In the genomic region with DNA sequence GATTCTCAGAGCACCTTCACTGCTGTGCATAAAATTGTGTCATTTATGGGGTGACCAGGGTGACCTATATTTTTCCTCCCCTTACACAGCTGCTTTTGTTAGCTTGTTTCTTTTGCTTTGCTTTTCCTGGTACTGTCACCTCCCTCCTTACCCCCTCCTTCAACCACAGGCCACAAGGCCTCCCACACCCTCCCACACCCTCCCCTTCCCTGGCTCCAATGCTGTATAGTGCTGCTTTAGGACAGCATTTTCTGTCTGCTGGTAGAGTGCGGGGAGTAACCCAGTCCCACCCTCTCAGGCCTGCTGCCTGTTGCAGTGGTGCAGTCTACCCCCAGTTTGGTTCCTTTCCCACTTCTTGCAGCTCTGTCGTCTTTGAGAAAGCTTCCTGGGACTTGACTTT, we compare ENCODE assay signal across 17 mouse cellular contexts.
DNase-seq lines count a peak whose midpoint lies in the region; ATAC-seq lines count a peak whose summit lies in the region.
"Had no signal": no experiment of that assay in that cellular context is flagged by ENCODE, and none has a peak within 500 bp of the region (broad histone marks: within the 10 kb centered on the region; RNA-seq: fewer than 3 reads in every experiment).

No protein-coding gene starts in this region.

- DNase-seq in kidney, postnatal 36 days = no peak
- DNase-seq in limb, embryonic 10.5 days (ENCODE audit: low spot score) = no peak
- DNase-seq in layer of hippocampus, adult 9-10 months (ENCODE audit: low spot score) = no peak
- DNase-seq: adrenal gland, adult 2 months; adrenal gland, postnatal 25 days; cerebellum, adult 18-20 months; cerebellum, adult 9-11 months; cerebellum, postnatal 36 days; gastrocnemius, postnatal 10 days; heart, adult 2 months had no signal

- H3K27ac ChIP-seq in kidney, embryonic 15.5 days = no peak overlapping the region
- H3K27ac ChIP-seq in limb, embryonic 12.5 days = no peak overlapping the region
- no peak overlapping the region for H3K27ac ChIP-seq in limb, embryonic 10.5 days
- H3K27ac ChIP-seq in stomach, embryonic 14.5 days (ENCODE audit: low read length) = no peak overlapping the region
- H3K27ac ChIP-seq: heart, adult 2 months; hindbrain, embryonic 15.5 days had no signal

- peak; percentile 62; the same call in 1 of the 2 replicates for ATAC-seq in kidney, embryonic 15.5 days (replicated peaks; ENCODE audit: low FRiP score)
- ATAC-seq in limb, embryonic 12.5 days (ENCODE audit: insufficient number of reproducible peaks, insufficient read depth, low FRiP score, low TSS enrichment, low read depth) = peak; percentile 80
- 0 out of 2 replicates have a peak, but pooled peaks have one; percentile 61 for ATAC-seq in stomach, embryonic 14.5 days (ENCODE audit: insufficient number of reproducible peaks, insufficient read depth, low FRiP score, low read depth)
- ATAC-seq: forebrain, embryonic 16.5 days had no signal

- no peak overlapping the region for H3K9ac ChIP-seq in kidney, embryonic 15.5 days
- H3K9ac ChIP-seq in limb, embryonic 12.5 days (replicated peaks) = no peak overlapping the region
- no peak overlapping the region for H3K9ac ChIP-seq in stomach, embryonic 14.5 days (replicated peaks; ENCODE audit: low read depth, low read length)
- H3K9ac ChIP-seq: heart, embryonic 12.5 days; hindbrain, embryonic 15.5 days had no signal

- no peaks in the 10 kb centered on the region for H3K9me3 ChIP-seq in kidney, embryonic 15.5 days (replicated peaks)
- H3K9me3 ChIP-seq in limb, embryonic 12.5 days = no peaks in the 10 kb centered on the region
- H3K9me3 ChIP-seq in limb, embryonic 10.5 days (replicated peaks) = no peaks in the 10 kb centered on the region
- no peaks in the 10 kb centered on the region for H3K9me3 ChIP-seq in stomach, embryonic 14.5 days (ENCODE audit: control insufficient read depth, low read depth, low read length)
- H3K9me3 ChIP-seq: heart, embryonic 12.5 days; hindbrain, embryonic 15.5 days had no signal

- no peak overlapping the region for H3K4me3 ChIP-seq in kidney, embryonic 15.5 days (replicated peaks)
- no peak overlapping the region for H3K4me3 ChIP-seq in limb, embryonic 12.5 days (replicated peaks)
- no peak overlapping the region for H3K4me3 ChIP-seq in limb, embryonic 10.5 days
- no peak overlapping the region for H3K4me3 ChIP-seq in stomach, embryonic 14.5 days (ENCODE audit: low read depth, low read length)
- H3K4me3 ChIP-seq: erythroblast, embryonic 14.5 days; heart, adult 2 months; heart, embryonic 12.5 days; hindbrain, embryonic 15.5 days had no signal

- no peak overlapping the region for H3K4me2 ChIP-seq in kidney, embryonic 15.5 days
- no peak overlapping the region for H3K4me2 ChIP-seq in limb, embryonic 12.5 days
- H3K4me2 ChIP-seq in stomach, embryonic 14.5 days (replicated peaks; ENCODE audit: low read depth, low read length) = no peak overlapping the region
- H3K4me2 ChIP-seq: heart, embryonic 12.5 days; hindbrain, embryonic 15.5 days had no signal

- WGBS in kidney, embryonic 15.5 days = 31% methylated on average over 2 of the region's 2 CpGs
- 71% methylated on average over 2 of the region's 2 CpGs for whole genome bisulfite sequencing in limb, embryonic 12.5 days
- 83% methylated on average over 2 of the region's 2 CpGs for WGBS in limb, embryonic 10.5 days
- WGBS in stomach, embryonic 14.5 days = 66% methylated on average over 2 of the region's 2 CpGs

- no peaks in the 10 kb centered on the region for H3K27me3 ChIP-seq in kidney, embryonic 15.5 days
- H3K27me3 ChIP-seq in limb, embryonic 12.5 days = no peaks in the 10 kb centered on the region
- no peaks in the 10 kb centered on the region for H3K27me3 ChIP-seq in limb, embryonic 10.5 days (ENCODE audit: low read depth, poor library complexity, severe bottlenecking)
- no peaks in the 10 kb centered on the region for H3K27me3 ChIP-seq in stomach, embryonic 14.5 days (ENCODE audit: control insufficient read depth, insufficient read depth, low read length)
- H3K27me3 ChIP-seq: heart, embryonic 12.5 days; hindbrain, embryonic 15.5 days had no signal

- no peaks in the 10 kb centered on the region for H3K36me3 ChIP-seq in kidney, embryonic 15.5 days
- no peaks in the 10 kb centered on the region for H3K36me3 ChIP-seq in limb, embryonic 12.5 days
- no peaks in the 10 kb centered on the region for H3K36me3 ChIP-seq in limb, embryonic 10.5 days
- H3K36me3 ChIP-seq in stomach, embryonic 14.5 days (ENCODE audit: control insufficient read depth, insufficient read depth, low read length) = no peaks in the 10 kb centered on the region
- H3K36me3 ChIP-seq: heart, embryonic 12.5 days; hindbrain, embryonic 15.5 days had no signal

- H3K4me1 ChIP-seq in kidney, embryonic 15.5 days = peaks cover 4% of the 10 kb centered on the region
- H3K4me1 ChIP-seq in limb, embryonic 12.5 days (replicated peaks) = peaks cover 10% of the 10 kb centered on the region
- H3K4me1 ChIP-seq in limb, embryonic 10.5 days = peaks cover 9% of the 10 kb centered on the region; the same call in 1 of the 2 replicates
- no peaks in the 10 kb centered on the region for H3K4me1 ChIP-seq in stomach, embryonic 14.5 days (ENCODE audit: control insufficient read depth, insufficient read depth, low read length)
- H3K4me1 ChIP-seq: hindbrain, embryonic 15.5 days had no signal
